Mouse (Mus musculus) intestine, embryonic 16.5 days (tissue): ENCODE data around the gene Tmem53. TPM values are rescaled to one million over a fixed set of nuclear protein-coding genes. Genes with fewer than 3 reads are reported as not detected.

Source experiments
- ATAC-seq: fragments of 200-750 bp; cut with Nextera tagmentation; 2 replicates; pipeline ENCODE4 v1.8.0; 2017; ENCODE audit warnings: moderate TSS enrichment, moderate library complexity
- H3K27ac ChIP-seq: fragments of 300-500 bp; sonication (generic); 2 replicates; pipeline ENCODE4 v1.5.1; 2014; ENCODE audit warnings: mild to moderate bottlenecking, low read length
- H3K27me3 ChIP-seq: fragments of 300-500 bp; sonication (generic); replicated peaks from 2 replicates; pipeline ENCODE4 v1.6.1; 2014; ENCODE audit warnings: low read length, control low read depth, mixed read lengths; ENCODE audit not compliant: control insufficient read depth, insufficient read depth
- H3K36me3 ChIP-seq: fragments of 300-500 bp; sonication (generic); 2 replicates; pipeline ENCODE4 v1.6.1; 2014; ENCODE audit warnings: low read length, control low read depth; ENCODE audit not compliant: control insufficient read depth, insufficient read depth
- H3K4me1 ChIP-seq: fragments of 300-500 bp; sonication (generic); 2 replicates; pipeline ENCODE4 v1.6.1; 2014; ENCODE audit warnings: low read length, control low read depth, mixed read lengths; ENCODE audit not compliant: control insufficient read depth, insufficient read depth
- H3K4me2 ChIP-seq: fragments of 300-500 bp; sonication (generic); 2 replicates; pipeline ENCODE4 v1.6.1; 2014; ENCODE audit warnings: low read depth, low read length, control low read depth
- H3K4me3 ChIP-seq: fragments of 300-500 bp; sonication (generic); 2 replicates; pipeline ENCODE4 v1.5.1; 2014; ENCODE audit warnings: mild to moderate bottlenecking, low read length
- H3K9ac ChIP-seq: fragments of 300-500 bp; sonication (generic); 2 replicates; pipeline ENCODE4 v1.6.1; 2014; ENCODE audit warnings: low read depth, low read length
- H3K9me3 ChIP-seq: fragments of 300-500 bp; sonication (generic); 2 replicates; pipeline ENCODE4 v1.6.1; 2016; ENCODE audit warnings: low read length, control low read depth; ENCODE audit not compliant: control insufficient read depth
- WGBS: fragments of 180-500 bp; shearing (Covaris S2); extraction: QIAGEN DNeasy Blood & Tissue Kit; methylation state at CpG from one replicate; pipeline ENCODE4 v1.1.7; 2014; 5-methylcytosine and 5-hydroxymethylcytosine counted together
- polyA plus RNA-seq: library from polyadenylated mRNA; unstranded; fragments of >200 nt; fragmentation: Nextera tagmentation; extraction: Ambion mirVana; gene quantifications from 2 replicates; pipeline ENCODE4 v1.2.1, GENCODE M21; 2015

Gene Tmem53
- 11.2 and 11.8 TPM in 2 replicates for polyA plus RNA-seq

DNA sequence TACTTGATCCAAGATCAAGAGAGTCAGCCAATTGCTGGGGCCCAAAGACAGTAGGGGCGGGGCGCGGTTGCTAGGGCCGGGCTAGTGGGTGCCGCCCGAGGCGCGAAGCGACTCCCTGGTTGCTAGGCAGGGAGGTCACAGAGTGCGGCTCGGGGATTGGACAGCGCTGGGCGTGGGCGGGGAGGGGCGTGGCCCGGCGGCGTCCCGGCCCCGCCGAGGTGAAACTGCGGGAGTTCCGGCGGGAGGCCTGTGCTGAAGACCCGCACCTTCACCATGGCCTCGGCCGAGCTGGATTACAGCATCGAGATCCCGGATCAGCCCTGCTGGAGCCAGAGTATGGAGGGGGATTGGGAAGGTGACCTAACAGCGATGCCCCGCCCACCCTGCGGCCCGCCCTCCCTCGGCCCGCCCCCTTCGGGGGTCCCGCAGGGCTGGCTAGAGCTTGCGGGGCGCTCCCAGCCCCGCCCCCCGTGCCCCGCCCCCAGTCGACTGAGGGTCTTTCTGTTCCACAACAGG lies at the start of gene Tmem53, which contains the start of gene Armh1:
Tmem53 (plus strand) TSS at position 151 of the 516 bp plus-strand sequence.
Armh1 (minus strand) TSS at position 325 of the 516 bp plus-strand sequence.
- WGBS, result under 1% methylated on average over 39 of the region's 43 CpGs
- peak within 1 kb of the TSS; percentile 77 for H3K4me3 ChIP-seq
- peak; percentile 100 for ATAC-seq
- no peaks in the 10 kb centered on the region for H3K9me3 ChIP-seq
- peak within 1 kb of the TSS; percentile 23 for H3K27ac ChIP-seq
- H3K27me3 ChIP-seq, result no peaks in the 10 kb centered on the region
- H3K4me2 ChIP-seq, result peak within 1 kb of the TSS; percentile 89
- no peaks in the 10 kb centered on the region for H3K36me3 ChIP-seq
- peaks cover 15% of the 10 kb centered on the region for H3K4me1 ChIP-seq
- peak within 1 kb of the TSS; percentile 81 for H3K9ac ChIP-seq

DNA sequence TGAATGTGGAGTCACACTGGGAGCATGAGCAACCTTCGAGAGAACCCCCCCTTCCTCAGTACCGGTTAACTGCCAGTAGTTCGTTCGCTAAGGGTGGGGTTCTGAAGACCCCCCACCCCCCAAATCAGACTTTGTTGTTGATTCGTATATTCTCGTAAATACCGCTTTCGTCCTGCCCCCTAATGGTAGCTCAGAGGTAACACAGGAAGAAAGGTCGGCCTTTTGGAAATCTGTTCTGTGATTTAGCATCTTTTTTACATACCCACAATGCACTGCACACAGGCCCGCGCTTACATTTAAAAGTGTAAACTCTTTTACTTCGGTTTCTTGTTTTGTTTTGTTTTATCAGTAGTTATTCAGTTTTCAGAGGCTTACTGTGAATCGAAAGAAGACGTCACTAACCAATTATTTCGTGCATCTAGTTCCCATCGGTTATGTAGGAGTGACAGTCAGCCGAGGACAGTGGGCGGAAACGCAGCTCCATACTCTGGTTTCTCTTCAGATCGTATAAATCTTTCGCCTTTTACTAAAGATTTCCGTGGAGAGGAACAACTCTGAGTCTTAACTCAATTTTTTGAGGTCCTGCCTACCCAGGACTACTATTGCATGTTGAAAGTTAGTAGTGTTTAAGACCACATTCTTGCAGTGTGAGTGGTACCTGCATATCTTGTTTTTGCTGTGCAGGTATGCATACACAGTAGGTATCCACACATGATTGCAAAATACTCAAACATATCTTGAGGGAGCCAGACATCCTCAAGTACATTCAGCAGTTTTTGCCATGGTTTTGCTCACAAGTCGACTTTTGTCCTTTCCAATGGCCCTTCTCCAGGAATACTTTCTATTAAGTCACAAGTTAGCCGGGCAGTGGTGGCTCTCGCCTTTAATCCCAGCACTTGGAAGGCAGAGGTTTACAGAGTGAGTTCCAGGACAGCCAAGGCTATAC lies 49.4 kb upstream of the Tmem53 start:
- H3K36me3 ChIP-seq, result no peaks in the 10 kb centered on the region
- H3K27ac ChIP-seq, result peak overlapping the region; percentile 71
- H3K4me1 ChIP-seq, result no peaks in the 10 kb centered on the region
- peak overlapping the region; percentile 36 for H3K4me3 ChIP-seq
- no peaks in the 10 kb centered on the region for H3K27me3 ChIP-seq
- H3K9me3 ChIP-seq, result no peaks in the 10 kb centered on the region
- peak overlapping the region; percentile 60 for H3K4me2 ChIP-seq
- ATAC-seq, result peak; percentile 93
- 1% methylated on average over 25 of the region's 25 CpGs for WGBS
- peak overlapping the region; percentile 62 for H3K9ac ChIP-seq

DNA sequence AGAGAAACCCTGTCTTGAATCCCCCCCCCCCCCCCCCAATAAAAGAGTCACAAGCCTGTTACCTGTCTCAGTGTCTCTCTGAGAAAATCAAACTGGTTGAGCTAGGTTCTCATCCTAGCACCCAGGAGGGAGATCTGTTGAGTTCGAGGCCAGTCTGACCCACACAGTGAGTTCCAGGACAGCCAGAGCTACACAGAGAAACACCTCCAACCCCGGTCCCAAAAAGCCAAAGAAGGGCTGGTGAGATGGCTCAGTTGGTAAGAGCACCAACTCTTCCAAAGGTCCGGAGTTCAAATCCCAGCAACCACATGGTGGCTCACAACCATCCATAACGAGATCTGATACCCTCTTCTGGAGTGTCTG lies 48.8 kb upstream of the Tmem53 start:
- Histone ChIP-seq H3K9ac (0 out of 2 replicates have a peak overlapping the region, but pooled peaks have one; percentile 62), H3K9me3 (no peaks in the 10 kb centered on the region), H3K4me2 (peak overlapping the region; percentile 60; the same call in 1 of the 2 replicates), H3K4me3 (no peak overlapping the region), H3K27ac (peak overlapping the region; percentile 71), H3K27me3 (no peaks in the 10 kb centered on the region), H3K36me3 (no peaks in the 10 kb centered on the region), H3K4me1 (no peaks in the 10 kb centered on the region)
- no peak; the same call in 1 of the 2 replicates for ATAC-seq
- 61% methylated on average over 4 of the region's 4 CpGs for WGBS

DNA sequence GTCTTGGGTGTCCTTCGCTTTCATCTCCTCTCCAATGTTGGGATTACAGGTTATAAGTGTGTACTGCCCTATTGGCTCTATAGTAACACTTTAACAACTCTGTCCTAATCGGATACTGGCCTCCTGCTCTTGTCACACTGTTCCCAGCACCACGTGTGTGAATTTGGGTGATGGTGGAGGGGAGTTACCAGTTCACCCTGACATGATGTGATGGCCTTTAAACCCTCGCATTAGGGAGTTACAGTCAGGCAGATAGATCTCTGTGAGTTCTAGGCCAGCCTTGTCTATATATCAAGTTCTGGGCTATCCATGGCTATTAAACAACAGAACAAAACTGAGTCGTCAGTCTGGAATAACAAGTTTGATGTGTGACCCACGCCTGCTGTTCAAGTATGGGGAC lies 42.2 kb upstream of the Tmem53 start:
- no peak overlapping the region for H3K4me2 ChIP-seq
- H3K27ac ChIP-seq, result no peak overlapping the region
- ATAC-seq, result no peak
- H3K9me3 ChIP-seq, result no peaks in the 10 kb centered on the region
- H3K36me3 ChIP-seq, result no peaks in the 10 kb centered on the region
- H3K9ac ChIP-seq, result no peak overlapping the region
- no peaks in the 10 kb centered on the region for H3K4me1 ChIP-seq
- WGBS, result 80% methylated on average over 6 of the region's 6 CpGs
- no peak overlapping the region for H3K4me3 ChIP-seq
- no peaks in the 10 kb centered on the region for H3K27me3 ChIP-seq

DNA sequence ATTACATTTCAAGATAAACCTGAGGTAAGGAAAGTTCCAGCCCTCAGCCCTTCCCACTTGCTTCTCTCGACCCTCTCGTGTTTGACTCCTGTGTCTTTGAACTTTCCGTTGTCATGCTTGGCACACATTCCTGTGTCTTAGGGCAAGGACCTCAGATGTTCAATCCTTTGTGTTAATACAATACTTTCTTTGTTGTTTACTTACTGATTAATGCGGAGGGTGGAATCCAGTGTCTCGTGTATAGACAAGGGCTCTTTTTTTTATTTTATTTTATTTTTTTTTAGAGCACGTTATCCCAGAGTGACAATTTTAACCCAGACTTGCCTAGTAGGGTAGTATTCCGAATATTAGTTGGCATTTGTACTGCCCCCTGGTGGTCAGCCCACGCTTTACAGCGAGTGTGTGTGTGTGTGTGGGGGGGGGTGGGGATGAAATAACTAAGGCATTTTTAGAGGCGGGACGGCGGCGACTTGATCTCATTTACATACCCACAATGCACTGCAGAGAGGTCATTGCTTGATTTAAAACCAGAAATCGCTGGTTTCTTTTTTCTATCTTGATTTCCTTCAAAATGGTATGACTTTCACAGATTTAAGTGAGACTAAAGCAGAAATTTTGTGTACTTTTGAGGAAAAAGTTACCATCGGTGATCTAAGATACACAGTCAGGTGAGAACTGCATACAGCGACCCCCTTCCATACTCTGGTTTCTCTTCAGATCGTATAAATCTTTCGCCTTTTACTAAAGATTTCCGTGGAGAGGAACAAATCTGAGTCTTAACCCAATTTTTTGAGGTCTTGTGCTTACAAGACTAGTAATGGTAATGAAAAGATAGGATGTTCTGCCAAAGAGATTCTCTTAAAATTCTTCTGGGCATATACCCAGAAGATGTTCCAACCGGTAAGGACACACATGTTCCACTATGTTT lies 41.3 kb upstream of the Tmem53 start:
- no peak overlapping the region for H3K27ac ChIP-seq
- H3K4me3 ChIP-seq, result no peak overlapping the region
- H3K4me1 ChIP-seq, result no peaks in the 10 kb centered on the region
- H3K9me3 ChIP-seq, result no peaks in the 10 kb centered on the region
- H3K9ac ChIP-seq, result no peak overlapping the region
- no peaks in the 10 kb centered on the region for H3K36me3 ChIP-seq
- H3K4me2 ChIP-seq, result no peak overlapping the region
- ATAC-seq, result peak; percentile 84
- no peaks in the 10 kb centered on the region for H3K27me3 ChIP-seq
- WGBS, result 7% methylated on average over 20 of the region's 20 CpGs

DNA sequence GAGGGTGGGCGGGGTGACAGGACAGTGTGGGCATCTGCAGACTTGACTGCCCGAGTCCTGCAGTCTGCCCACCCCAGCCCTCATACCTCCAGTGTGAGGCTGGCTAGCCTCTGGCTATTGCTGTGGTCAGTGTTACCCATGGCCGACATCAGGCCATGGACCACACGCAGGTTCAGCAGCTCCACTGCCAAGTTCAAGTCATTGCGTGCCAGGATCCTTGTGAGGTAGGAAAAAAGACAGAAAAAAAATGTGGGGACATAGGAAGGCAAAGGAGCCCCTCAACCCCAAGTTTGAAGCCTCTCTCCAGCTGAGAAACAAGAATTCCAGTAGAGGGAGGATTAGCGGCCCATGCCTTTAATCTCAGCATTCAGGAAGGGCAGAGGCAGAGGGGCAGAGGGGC lies 37.5 kb upstream of the Tmem53 start:
- no peak overlapping the region for H3K4me2 ChIP-seq
- no peak for ATAC-seq
- no peak overlapping the region for H3K27ac ChIP-seq
- no peaks in the 10 kb centered on the region for H3K9me3 ChIP-seq
- H3K27me3 ChIP-seq, result no peaks in the 10 kb centered on the region
- no peak overlapping the region for H3K9ac ChIP-seq
- no peak overlapping the region for H3K4me3 ChIP-seq
- H3K36me3 ChIP-seq, result no peaks in the 10 kb centered on the region
- 88% methylated on average over 6 of the region's 6 CpGs for WGBS
- H3K4me1 ChIP-seq, result no peaks in the 10 kb centered on the region

DNA sequence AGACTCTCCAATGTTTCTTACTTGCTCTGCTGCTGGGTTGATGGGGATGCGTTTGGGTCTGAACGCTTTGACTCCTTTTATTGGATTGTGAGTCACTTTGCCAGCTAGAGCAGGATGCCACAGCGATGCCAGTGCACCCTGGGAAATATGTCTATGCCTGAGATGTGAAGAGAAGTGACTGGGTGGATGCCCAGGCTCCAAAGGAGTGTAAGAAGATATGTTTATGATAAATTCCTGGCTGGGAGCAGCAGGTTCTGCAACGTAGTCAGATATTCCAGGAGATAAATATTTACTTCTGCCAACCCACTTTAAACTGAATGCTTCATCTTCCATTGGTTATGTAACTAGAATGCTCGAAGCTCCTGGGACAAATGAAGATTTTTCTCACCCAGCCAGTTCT lies 34.7 kb upstream of the Tmem53 start:
- WGBS, result 48% methylated on average over 5 of the region's 5 CpGs
- H3K4me3 ChIP-seq, result no peak overlapping the region
- H3K9ac ChIP-seq, result no peak overlapping the region
- H3K4me2 ChIP-seq, result no peak overlapping the region
- no peaks in the 10 kb centered on the region for H3K27me3 ChIP-seq
- ATAC-seq, result no peak
- H3K27ac ChIP-seq, result no peak overlapping the region
- no peaks in the 10 kb centered on the region for H3K4me1 ChIP-seq
- H3K9me3 ChIP-seq, result no peaks in the 10 kb centered on the region
- H3K36me3 ChIP-seq, result no peaks in the 10 kb centered on the region

DNA sequence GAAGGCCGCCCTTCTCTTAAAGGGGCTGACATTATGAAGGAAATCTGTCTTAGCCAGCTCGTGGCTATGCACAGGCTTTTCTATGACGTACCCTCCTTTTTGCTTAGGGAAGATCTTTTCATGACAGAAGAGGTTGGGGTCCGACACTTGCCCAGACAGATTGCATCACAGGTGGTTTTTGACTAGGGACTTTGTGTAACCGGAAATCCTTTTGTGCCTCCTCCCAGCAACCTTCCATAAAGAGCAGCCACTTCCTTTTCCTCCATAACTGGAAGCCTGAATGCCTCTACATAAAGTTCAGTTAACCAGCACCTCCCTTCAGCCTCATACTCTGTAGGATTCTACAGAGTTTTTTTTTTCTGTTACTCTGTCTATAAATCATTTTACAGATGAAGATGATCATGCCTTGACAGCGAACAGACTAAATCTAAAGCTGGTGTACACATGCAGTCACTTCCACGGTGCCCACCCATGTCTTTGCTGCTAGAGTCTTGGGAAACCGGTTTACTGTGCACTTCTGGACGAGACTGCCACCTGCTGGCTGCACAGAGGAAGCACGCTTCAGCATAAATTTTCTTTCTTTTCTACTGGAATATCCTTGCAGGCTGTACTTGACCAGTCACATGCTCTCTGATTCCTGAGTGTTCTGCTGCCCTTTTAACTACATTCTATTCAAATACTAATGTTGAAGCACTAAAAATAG lies 33.1 kb upstream of the Tmem53 start:
- peak; percentile 60; the same call in 1 of the 2 replicates for ATAC-seq

More for the DNA sequence above, 33.1 kb upstream of the Tmem53 start:
- no peak overlapping the region for H3K4me2 ChIP-seq
- H3K9me3 ChIP-seq, result no peaks in the 10 kb centered on the region
- H3K4me3 ChIP-seq, result no peak overlapping the region
- H3K27ac ChIP-seq, result no peak overlapping the region
- no peaks in the 10 kb centered on the region for H3K4me1 ChIP-seq
- WGBS, result 36% methylated on average over 10 of the region's 10 CpGs
- no peaks in the 10 kb centered on the region for H3K27me3 ChIP-seq
- H3K9ac ChIP-seq, result no peak overlapping the region
- no peaks in the 10 kb centered on the region for H3K36me3 ChIP-seq
